Mouse (Mus musculus) Patski (cell line): ENCODE results near the gene Mrpl54. TPM values are rescaled to one million over a fixed set of nuclear protein-coding genes. Genes with fewer than 3 reads are reported as not detected.

Source experiments
- ATAC-seq: fragments of 100-300 bp; one replicate; pipeline ENCODE4 v1.8.0; 2021
- CTCF ChIA-PET: fragments of 350-600 bp; sonication (Branson Sonifier 250); formaldehyde crosslinking; loops from one replicate; lab custom pipeline; 2022; ENCODE audit warnings: inconsistent platforms; lab: Charles Lee
- POLR2A ChIA-PET: fragments of 350-600 bp; sonication (Branson Sonifier 250); formaldehyde crosslinking; loops from one replicate; lab custom pipeline; 2022; ENCODE audit warnings: antibody characterized with exemption, inconsistent platforms; lab: Charles Lee
- DNase-seq: peaks from one replicate; pipeline ENCODE4 v3.0.0-alpha.2; 2011; ENCODE audit warnings: low read depth, low spot score
- H3K27me3 ChIP-seq: fragments of 371-371 bp; one replicate; pipeline ENCODE4 v1.5.1; 2021
- CTCF ChIP-seq: fragments of 100-300 bp; IDR thresholded peaks from one replicate; pipeline ENCODE4 v1.5.1; 2021
- in situ Hi-C: fragments of 300-500 bp; cut with MboI; formaldehyde crosslinking; loops from 3 replicates; pipeline ENCODE4 v1.11.1; 2018; ENCODE audit warnings: low pct_unique_long_range_greater_than_20kb, mixed read lengths
- polyA plus RNA-seq: library from polyadenylated mRNA; unstranded; gene quantifications from one replicate; pipeline ENCODE4 v1.2.3, GENCODE M21; 2021

The Mrpl54 gene
- polyA plus RNA-seq, 1 experiment from 2014 or later = 98.3 TPM

- H3K27me3 ChIP-seq = no peaks in the 10 kb centered on the region
- ChIA-PET CTCF (interaction anchor here (1.3 to 2.1 kb wide), 2 partner anchors 20 to 24 kb away, joined by 5 to 6 read pairs; partner anchors contain the start of gene Pip5k1c), POLR2A (interaction anchor here (2.0 kb wide), 1 partner anchor 16 kb away, joined by 8 read pairs; no protein-coding TSS in a partner anchor)
- ATAC-seq (no peak), DNase-seq (no peak)
- TF ChIP-seq CTCF = no peak
- in situ Hi-C loops = no loop called here
Measured at GRCm38 (mm10) chr10:81268643-81269412, 2.1 kb upstream of the Mrpl54 start.

- no peaks in the 10 kb centered on the region for H3K27me3 ChIP-seq
- ChIA-PET CTCF (interaction anchor here (2.1 kb wide), 1 partner anchor 21 kb away, joined by 6 read pairs; no protein-coding TSS in a partner anchor), POLR2A (interaction anchor here (2.0 kb wide), 1 partner anchor 17 kb away, joined by 8 read pairs; no protein-coding TSS in a partner anchor)
- in situ Hi-C loops = no loop called here
- TF ChIP-seq CTCF = no peak
- DNase-seq (peak; percentile 66), ATAC-seq (no peak)
Measured at GRCm38 (mm10) chr10:81268056-81268455, 1.3 kb upstream of the Mrpl54 start.

- ATAC-seq (no peak), DNase-seq (no peak)
- no peaks in the 10 kb centered on the region for H3K27me3 ChIP-seq
- no peak for TF ChIP-seq CTCF
- CTCF ChIA-PET = interaction anchor here (0.7 to 1.4 kb wide), 3 partner anchors 12 to 25 kb away, joined by 3 to 6 read pairs (median 4); no protein-coding TSS in a partner anchor
- in situ Hi-C loops = no loop called here
- POLR2A ChIA-PET = interaction anchor here (1.0 kb wide), 1 partner anchor 24 kb away, joined by 3 read pairs; no protein-coding TSS in a partner anchor
Measured at GRCm38 (mm10) chr10:81265540-81265939, 1.2 kb downstream of the Mrpl54 start.

GRCm38 (mm10) chr10:81261025-81261424 is 5.7 kb downstream of the Mrpl54 start:
- ATAC-seq = no peak
- H3K27me3 ChIP-seq = peaks cover 29% of the 10 kb centered on the region
- no peak for DNase-seq
- POLR2A ChIA-PET = no interaction called here
- CTCF ChIA-PET = no interaction called here
- TF ChIP-seq CTCF = no peak
- in situ Hi-C loops = no loop called here

- ATAC-seq = no peak
- ChIA-PET CTCF (interaction anchor here (1.2 kb wide), 1 partner anchor 15 kb away, joined by 3 read pairs; no protein-coding TSS in a partner anchor), POLR2A (interaction anchor here (0.6 kb wide), 1 partner anchor 242 kb away, joined by 3 read pairs; no protein-coding TSS in a partner anchor)
- H3K27me3 ChIP-seq = peaks cover 29% of the 10 kb centered on the region
- TF ChIP-seq CTCF = no peak
- no peak for DNase-seq
- in situ Hi-C loops = no loop called here
Measured at GRCm38 (mm10) chr10:81259225-81259884, 7.4 kb downstream of the Mrpl54 start.

- CTCF ChIA-PET = interaction anchor here (3.0 kb wide), 1 partner anchor 13 kb away, joined by 11 read pairs; no protein-coding TSS in a partner anchor
- H3K27me3 ChIP-seq = peaks cover 35% of the 10 kb centered on the region
- no peak for TF ChIP-seq CTCF
- in situ Hi-C loops = no loop called here
- ATAC-seq (no peak), DNase-seq (no peak)
- POLR2A ChIA-PET = no interaction called here
Measured at GRCm38 (mm10) chr10:81257158-81258039, 9.3 kb downstream of the Mrpl54 start.

- ATAC-seq (no peak), DNase-seq (no peak)
- ChIA-PET POLR2A (interaction anchor here (0.9 kb wide), 1 partner anchor 9 kb away, joined by 4 read pairs; no protein-coding TSS in a partner anchor), CTCF (interaction anchor here (3.0 to 3.6 kb wide), 2 partner anchors 11 to 14 kb away, joined by 11 read pairs; no protein-coding TSS in a partner anchor)
- in situ Hi-C loops = no loop called here
- TF ChIP-seq CTCF = no peak
- peaks cover 38% of the 10 kb centered on the region for H3K27me3 ChIP-seq
Measured at GRCm38 (mm10) chr10:81254886-81255285, 11.8 kb downstream of the Mrpl54 start.

- ChIA-PET POLR2A (interaction anchor here (0.6 kb wide), 1 partner anchor 18 kb away, joined by 3 read pairs; no protein-coding TSS in a partner anchor), CTCF (interaction anchor here (1.7 to 3.6 kb wide), 2 partner anchors 12 to 13 kb away, joined by 4 to 11 read pairs; no protein-coding TSS in a partner anchor)
- ATAC-seq (no peak), DNase-seq (no peak)
- peaks cover 21% of the 10 kb centered on the region for H3K27me3 ChIP-seq
- in situ Hi-C loops = no loop called here
- TF ChIP-seq CTCF = no peak
Measured at GRCm38 (mm10) chr10:81252424-81253419, 14.0 kb downstream of the Mrpl54 start, which contains the start of gene Matk. Gene Matk, plus strand, starts transcription at chr10:81252935.

- DNase-seq (no peak), ATAC-seq (no peak)
- in situ Hi-C loops = no loop called here
- TF ChIP-seq CTCF = no peak
- POLR2A ChIA-PET = no interaction called here
- peaks cover 9% of the 10 kb centered on the region for H3K27me3 ChIP-seq
- CTCF ChIA-PET = interaction anchor here (0.9 kb wide), 1 partner anchor 8 kb away, joined by 6 read pairs; no protein-coding TSS in a partner anchor
Measured at GRCm38 (mm10) chr10:81249442-81249841, 17.3 kb downstream of the Mrpl54 start.
